Mouse (Mus musculus) natural killer cell, adult 2 months (primary cell): ENCODE results near the gene Calm2.
A peak's percentile ranks its signal among the peaks of the same experiment; 100 is the strongest.

ENCODE experiments used
- DNase-seq, 2 experiments: peaks; one replicate each; pipeline ENCODE4 v3.0.0; 2022; ENCODE audit warnings: low spot score in 2 of 2

Calm2 gene

DNA sequence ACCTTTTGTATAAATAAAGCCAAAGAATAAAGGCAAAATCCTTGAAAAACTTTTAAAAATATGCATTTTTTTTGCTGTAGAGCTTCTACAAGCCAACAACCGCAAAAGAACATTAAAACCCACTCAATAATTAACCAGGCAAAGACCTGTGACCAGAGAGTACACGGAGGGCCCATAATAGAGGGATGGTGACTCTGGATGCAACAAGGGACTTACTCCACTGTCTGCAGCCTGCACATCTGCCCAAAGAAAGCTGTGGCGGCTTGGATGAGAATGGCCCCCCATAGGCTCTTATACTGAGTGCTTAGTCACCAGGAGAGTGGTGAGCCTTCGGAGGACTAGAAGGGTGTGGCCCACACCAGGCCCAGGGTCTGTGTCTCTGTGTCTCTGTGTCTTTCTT lies 43.3 kb downstream of the Calm2 start:
- DNase-seq: no peak

DNA sequence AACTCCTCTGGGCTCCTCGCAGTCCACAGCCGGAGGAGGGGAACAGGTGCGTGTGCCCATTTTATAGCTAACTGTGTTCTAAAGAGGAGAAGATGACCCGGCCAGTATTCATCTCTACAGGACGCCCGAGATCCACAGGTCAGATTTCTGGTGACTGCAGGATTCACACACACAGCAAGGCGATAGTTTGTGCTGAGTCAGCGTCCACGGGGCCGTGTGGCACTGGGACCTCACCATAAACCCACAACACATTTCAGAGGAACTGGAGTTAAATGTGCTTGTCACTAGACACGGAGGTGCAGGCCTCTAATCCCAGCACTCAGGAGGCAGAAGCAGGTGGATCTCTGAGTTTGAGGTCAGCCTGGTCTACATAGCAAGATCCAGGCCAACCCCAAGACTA lies 44.3 kb downstream of the Calm2 start:
- no peak for DNase-seq

- no peak for DNase-seq
Observed at GRCm38 (mm10) chr17:87397088-87397487, 49.6 kb downstream of the Calm2 start.

DNA sequence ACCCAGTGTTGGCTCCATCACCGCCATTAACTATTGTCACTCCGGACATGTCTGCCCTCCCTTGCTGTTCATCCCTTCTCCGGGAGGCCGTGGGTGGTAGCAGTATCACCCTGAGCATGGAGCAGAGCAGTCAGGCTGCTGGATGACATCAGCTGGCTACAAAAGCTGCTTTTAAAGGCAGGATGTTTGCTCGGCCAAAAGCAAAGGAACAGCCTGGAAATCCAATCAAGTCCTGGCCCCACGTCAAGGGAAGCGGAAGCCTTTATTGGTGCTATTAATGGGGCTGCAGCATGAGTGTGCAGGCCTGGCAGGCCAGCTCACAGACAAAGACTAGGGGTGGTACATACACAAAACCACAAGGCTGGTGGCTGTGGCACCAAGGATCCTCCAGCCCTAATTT lies 55.5 kb downstream of the Calm2 start:
- DNase-seq: no peak

- DNase-seq: peak in 1 of 2 experiments; percentile 47
Observed at GRCm38 (mm10) chr17:87387068-87387467, 59.7 kb downstream of the Calm2 start.

GRCm38 (mm10) chr17:87385835-87386234 lies 60.9 kb downstream of the Calm2 start:
- no peak for DNase-seq
